Mouse (Mus musculus) brain, adult 2 months (tissue): Measurements from ENCODE around the gene Cenpm.

Experiments
- DNase-seq: peaks from one replicate; pipeline ENCODE4 v3.0.0; 2011; ENCODE audit warnings: low read depth, low spot score

The Cenpm gene

DNA sequence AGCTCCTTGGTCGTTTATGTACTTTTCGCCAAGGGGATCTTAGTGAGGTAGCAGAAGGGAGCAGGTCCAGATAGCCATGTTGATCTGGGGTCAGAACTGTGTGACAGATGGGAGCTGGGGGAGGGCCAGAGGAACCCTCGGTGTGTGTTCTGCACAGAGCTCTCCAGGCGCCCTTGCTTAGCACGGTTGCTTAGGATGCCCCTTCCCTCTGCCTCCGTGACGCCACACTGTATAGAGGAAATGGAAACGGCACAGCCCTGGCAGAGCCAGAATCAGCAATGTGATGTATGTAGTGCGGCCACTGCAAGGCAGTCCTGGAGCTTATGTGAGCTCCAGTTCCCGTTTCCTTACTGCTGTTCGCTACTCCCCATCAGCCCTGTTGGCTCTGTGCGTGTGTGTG is 48.2 kb downstream of the Cenpm start:
- peak; percentile 62 for DNase-seq

DNA sequence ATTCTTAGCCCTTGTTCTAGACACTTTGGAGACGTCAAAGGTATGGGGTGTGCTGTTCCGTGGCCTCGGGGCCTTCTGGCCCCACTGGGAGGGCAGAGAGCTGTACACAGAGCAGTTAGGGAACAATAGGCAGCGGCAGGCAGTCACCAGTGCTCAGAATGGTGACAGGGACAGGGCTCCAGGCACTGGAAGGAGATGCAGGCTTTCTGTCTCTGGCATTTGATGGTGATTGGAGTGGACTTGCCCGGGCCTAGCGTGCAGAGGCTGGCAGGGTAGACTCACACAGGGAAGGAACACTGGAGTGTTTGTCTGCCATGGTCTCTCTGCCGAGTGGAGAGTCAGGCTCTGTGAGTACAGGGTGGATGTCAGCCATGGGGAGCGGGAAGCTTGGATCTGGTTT is 51.9 kb downstream of the Cenpm start:
- peak; percentile 73 for DNase-seq

- DNase-seq = no peak
These were observed 55.9 kb downstream of the Cenpm start for GRCm38 (mm10) chr15:82188481-82189240.

DNA sequence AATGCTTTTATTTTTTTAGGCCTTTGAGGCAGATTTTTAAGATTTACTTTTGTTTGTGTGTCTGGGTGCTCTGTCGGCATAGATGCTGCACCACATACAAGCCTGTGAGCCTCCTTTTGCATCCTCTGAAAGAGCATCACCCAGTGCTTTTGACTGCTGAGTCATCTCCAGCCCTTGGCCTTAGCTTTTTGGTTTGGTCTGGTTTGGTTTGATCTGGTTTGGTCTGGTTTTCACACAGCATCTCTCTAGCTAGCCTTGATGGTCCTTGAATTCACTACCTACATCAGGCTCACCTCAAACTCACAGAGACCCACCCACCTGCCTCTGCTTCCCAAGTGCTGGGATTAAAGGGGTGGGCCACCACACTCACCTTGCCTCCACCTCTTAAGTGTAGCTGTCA is 56.6 kb downstream of the Cenpm start:
- no peak for DNase-seq

GRCm38 (mm10) chr15:82187401-82187800 is 57.1 kb downstream of the Cenpm start:
- DNase-seq = no peak

DNA sequence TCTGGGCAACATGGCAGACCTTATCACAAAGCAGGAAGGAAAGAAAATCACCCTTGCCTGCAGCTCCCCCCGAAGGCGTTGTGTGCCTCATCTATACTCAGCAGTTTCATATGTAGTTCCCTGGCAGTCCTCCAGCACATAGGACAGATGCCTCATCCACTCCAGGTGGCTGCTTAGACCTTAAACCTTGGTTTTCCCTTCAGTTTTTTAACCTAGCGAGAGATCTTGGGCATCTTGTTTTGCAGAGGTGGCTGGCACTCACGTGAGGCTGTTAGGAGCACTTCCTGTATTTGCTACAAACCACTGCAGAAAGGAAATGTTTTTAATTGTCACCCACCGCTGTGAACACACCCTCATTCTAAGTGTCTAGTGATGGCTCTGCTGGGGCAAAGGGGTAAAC is 57.6 kb downstream of the Cenpm start:
- no peak for DNase-seq

DNA sequence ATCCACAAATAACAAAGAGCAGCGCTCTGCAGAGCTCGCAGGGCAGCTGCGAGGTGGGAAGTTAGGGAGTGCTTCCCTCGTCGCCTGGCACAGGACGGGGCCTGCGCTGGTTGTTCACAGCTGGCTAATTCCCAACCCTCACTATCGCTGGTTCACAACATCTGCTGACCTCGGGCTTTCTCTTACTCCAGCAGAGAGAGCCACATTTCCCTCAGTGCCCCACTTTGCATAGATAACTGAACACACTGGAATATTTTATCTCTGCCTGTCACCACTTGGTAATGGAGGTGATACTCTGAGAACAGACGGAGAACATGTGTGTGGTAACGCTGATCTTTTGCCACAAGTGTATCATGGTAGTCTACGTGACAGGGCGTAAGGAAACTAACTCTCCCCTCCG is 58.4 kb downstream of the Cenpm start:
- peak; percentile 59 for DNase-seq

DNA sequence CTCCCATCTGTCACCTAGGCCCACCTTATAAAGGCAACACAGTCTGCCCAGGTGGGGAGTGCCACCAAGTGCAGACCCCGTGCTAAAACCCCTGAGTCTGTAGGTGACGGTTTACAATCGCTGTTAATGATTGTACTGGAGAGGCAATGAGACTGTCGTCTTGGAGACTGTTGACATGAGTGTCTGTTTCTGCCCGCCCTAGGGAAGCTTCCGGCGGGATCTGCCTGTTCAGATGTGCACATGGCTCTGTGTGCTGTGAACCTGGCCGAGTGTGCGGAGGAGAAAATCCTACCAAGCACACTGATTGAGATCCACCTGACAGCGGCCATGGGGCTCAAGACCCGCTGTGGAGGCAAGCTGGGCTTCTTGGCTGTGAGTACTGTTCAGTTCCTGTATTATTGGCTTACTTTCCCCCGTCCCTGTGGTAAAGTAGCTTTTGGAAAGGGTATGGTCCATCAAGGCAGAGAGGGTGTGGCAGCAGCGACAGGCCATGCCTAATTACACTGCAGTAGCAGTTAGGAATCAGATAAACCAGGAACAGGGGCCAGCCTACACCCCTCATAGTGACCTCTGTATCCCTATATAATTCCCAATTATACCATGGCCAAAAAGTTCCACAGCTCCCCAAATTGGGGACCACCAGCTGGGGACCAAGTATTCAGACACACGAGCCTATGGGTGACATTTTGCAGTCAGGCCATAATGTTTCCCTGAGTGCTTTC is 59.3 kb downstream of the Cenpm start:
- no peak for DNase-seq

DNA sequence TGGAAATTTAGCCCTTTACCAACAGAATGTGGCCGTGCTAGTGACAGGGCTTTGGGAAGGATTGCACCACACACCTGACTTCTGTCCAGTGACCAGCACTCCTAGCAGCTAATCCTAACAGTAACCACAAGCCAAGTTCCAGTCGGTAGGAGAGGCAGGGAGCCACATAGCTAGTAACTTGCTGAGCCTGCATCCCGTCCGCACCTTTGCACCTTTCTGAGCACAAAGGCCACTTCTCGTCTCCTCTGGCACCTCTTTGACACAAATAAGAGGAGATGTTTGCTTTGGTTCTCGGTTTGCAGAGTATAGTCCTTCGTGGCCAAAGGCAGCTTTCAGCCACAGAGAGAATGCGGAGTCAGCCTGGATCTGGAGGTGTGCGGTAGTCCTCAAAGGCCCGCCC is 59.9 kb downstream of the Cenpm start:
- no peak for DNase-seq

DNA sequence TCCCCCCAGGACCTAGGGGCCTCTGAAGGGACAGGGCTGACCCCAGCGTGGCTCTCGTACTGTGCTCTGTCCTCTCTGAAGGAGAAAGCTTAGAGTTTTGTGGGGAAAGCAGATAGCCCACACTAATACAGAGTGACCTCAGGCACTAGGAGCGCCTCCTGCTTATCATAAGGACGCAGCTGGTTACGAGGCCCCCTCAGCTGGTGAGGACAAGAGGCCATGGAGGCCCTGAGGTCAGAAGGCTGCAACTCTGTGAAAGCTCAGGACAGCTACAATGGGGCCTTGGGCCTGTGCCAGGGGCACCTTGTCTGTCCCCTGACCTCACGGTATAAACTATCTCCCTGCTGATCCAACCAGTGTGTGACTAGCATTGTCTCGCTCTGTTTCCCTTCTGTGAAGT is 60.4 kb downstream of the Cenpm start:
- DNase-seq = no peak
